Mouse (Mus musculus): ENCODE results near the gene Spn. TPM values are rescaled to one million over a fixed set of nuclear protein-coding genes. Genes with fewer than 3 reads are reported as not detected.

The Spn gene
- polyA plus RNA-seq, 1 experiment from 2014 or later = 8.2 TPM

- Histone ChIP-seq H3K36me3 (no peaks in the 10 kb centered on the region), H3K27ac (no peak overlapping the region), H3K4me1 (replicated peaks) (peaks cover 25% of the 10 kb centered on the region), H3K9ac (peak overlapping the region; percentile 11), H3K9me3 (replicated peaks) (no peaks in the 10 kb centered on the region), H3K4me3 (replicated peaks) (peak overlapping the region; percentile 25; the same call in 1 of the 2 replicates), H3K27me3 (no peaks in the 10 kb centered on the region), H3K4me2 (peak overlapping the region; percentile 55)
- peak; percentile 25; the same call in 1 of the 2 replicates for ATAC-seq (ENCODE audit: low read depth)
- WGBS (ENCODE audit: insufficient replicate concordance) = 15% methylated on average over 17 of the region's 17 CpGs
- peak; percentile 56 for DNase-seq
Observed at GRCm38 (mm10) chr7:127104560-127105332, 32.9 kb downstream of the Spn start.

- Histone ChIP-seq H3K4me2 (no peak overlapping the region), H3K9ac (no peak overlapping the region), H3K4me1 (replicated peaks) (peaks cover 24% of the 10 kb centered on the region), H3K9me3 (replicated peaks) (no peaks in the 10 kb centered on the region), H3K27me3 (no peaks in the 10 kb centered on the region), H3K27ac (no peak overlapping the region), H3K36me3 (no peaks in the 10 kb centered on the region), H3K4me3 (replicated peaks) (no peak overlapping the region)
- WGBS (ENCODE audit: insufficient replicate concordance) = 55% methylated on average over 6 of the region's 6 CpGs
- DNase-seq (no peak), ATAC-seq (ENCODE audit: low read depth) (0 out of 2 replicates have a peak, but pooled peaks have one; percentile 29)
Observed at GRCm38 (mm10) chr7:127103960-127104359, 33.7 kb downstream of the Spn start.

- DNase-seq (no peak), ATAC-seq (ENCODE audit: low read depth) (no peak)
- H3K36me3 ChIP-seq = no peaks in the 10 kb centered on the region
- no peak overlapping the region for H3K4me3 ChIP-seq (replicated peaks)
- no peak overlapping the region for H3K4me2 ChIP-seq
- H3K9me3 ChIP-seq (replicated peaks) = no peaks in the 10 kb centered on the region
- no peak overlapping the region; the same call in 1 of the 2 replicates for H3K27ac ChIP-seq
- no peak overlapping the region for H3K9ac ChIP-seq
- 66% methylated on average over 6 of the region's 6 CpGs for WGBS (ENCODE audit: insufficient replicate concordance)
- no peaks in the 10 kb centered on the region for H3K27me3 ChIP-seq
- H3K4me1 ChIP-seq (replicated peaks) = peaks cover 32% of the 10 kb centered on the region
Observed at GRCm38 (mm10) chr7:127102148-127102547, 35.5 kb downstream of the Spn start.

- Histone ChIP-seq H3K36me3 (no peaks in the 10 kb centered on the region), H3K9ac (no peak overlapping the region), H3K4me1 (replicated peaks) (peaks cover 32% of the 10 kb centered on the region), H3K4me3 (replicated peaks) (no peak overlapping the region), H3K27me3 (no peaks in the 10 kb centered on the region), H3K27ac (no peak overlapping the region), H3K9me3 (replicated peaks) (no peaks in the 10 kb centered on the region), H3K4me2 (no peak overlapping the region)
- DNase-seq (no peak), ATAC-seq (ENCODE audit: low read depth) (no peak)
- WGBS (ENCODE audit: insufficient replicate concordance) = 16% methylated on average over 2 of the region's 2 CpGs
Observed at GRCm38 (mm10) chr7:127101451-127102016, 36.1 kb downstream of the Spn start.

- Histone ChIP-seq H3K4me2 (no peak overlapping the region), H3K4me3 (replicated peaks) (no peak overlapping the region), H3K27ac (no peak overlapping the region), H3K9me3 (replicated peaks) (no peaks in the 10 kb centered on the region), H3K36me3 (no peaks in the 10 kb centered on the region), H3K4me1 (replicated peaks) (peaks cover 25% of the 10 kb centered on the region), H3K27me3 (no peaks in the 10 kb centered on the region), H3K9ac (no peak overlapping the region)
- no peak for DNase-seq
- 56% methylated on average over 4 of the region's 4 CpGs for WGBS (ENCODE audit: insufficient replicate concordance)
- ATAC-seq (ENCODE audit: low read depth) = no peak
Observed at GRCm38 (mm10) chr7:127099528-127099927, 38.1 kb downstream of the Spn start.

- ATAC-seq (ENCODE audit: low read depth) (no peak), DNase-seq (no peak)
- Histone ChIP-seq H3K9me3 (replicated peaks) (no peaks in the 10 kb centered on the region), H3K27ac (no peak overlapping the region), H3K36me3 (no peaks in the 10 kb centered on the region), H3K4me3 (replicated peaks) (no peak overlapping the region), H3K9ac (no peak overlapping the region), H3K4me1 (replicated peaks) (peaks cover 22% of the 10 kb centered on the region), H3K4me2 (no peak overlapping the region), H3K27me3 (no peaks in the 10 kb centered on the region)
- WGBS (ENCODE audit: insufficient replicate concordance) = 86% methylated on average over 4 of the region's 4 CpGs
Observed at GRCm38 (mm10) chr7:127098950-127099349, 38.7 kb downstream of the Spn start.

- DNase-seq (no peak), ATAC-seq (ENCODE audit: low read depth) (peak; percentile 51; the same call in 1 of the 2 replicates)
- no peaks in the 10 kb centered on the region for H3K9me3 ChIP-seq (replicated peaks)
- WGBS (ENCODE audit: insufficient replicate concordance) = 61% methylated on average over 5 of the region's 5 CpGs
- 0 out of 2 replicates have a peak overlapping the region, but pooled peaks have one; percentile 1 for H3K4me2 ChIP-seq
- no peaks in the 10 kb centered on the region; the same call in 1 of the 2 replicates for H3K36me3 ChIP-seq
- H3K4me3 ChIP-seq (replicated peaks) = no peak overlapping the region
- H3K9ac ChIP-seq = no peak overlapping the region
- peaks cover 24% of the 10 kb centered on the region for H3K4me1 ChIP-seq (replicated peaks)
- no peaks in the 10 kb centered on the region for H3K27me3 ChIP-seq
- H3K27ac ChIP-seq = no peak overlapping the region
Observed at GRCm38 (mm10) chr7:127098521-127098920, 39.1 kb downstream of the Spn start.

GRCm38 (mm10) chr7:127096456-127096855 is 41.2 kb downstream of the Spn start:
- H3K4me1 ChIP-seq (replicated peaks) = peaks cover 38% of the 10 kb centered on the region
- H3K27me3 ChIP-seq = no peaks in the 10 kb centered on the region
- H3K27ac ChIP-seq = no peak overlapping the region
- no peaks in the 10 kb centered on the region for H3K9me3 ChIP-seq (replicated peaks)
- no peak overlapping the region for H3K4me3 ChIP-seq (replicated peaks)
- no peak overlapping the region for H3K9ac ChIP-seq
- ATAC-seq (ENCODE audit: low read depth) (no peak), DNase-seq (no peak)
- H3K4me2 ChIP-seq = no peak overlapping the region
- H3K36me3 ChIP-seq = peaks cover 14% of the 10 kb centered on the region
- WGBS (ENCODE audit: insufficient replicate concordance) = 71% methylated on average over 7 of the region's 7 CpGs

GRCm38 (mm10) chr7:127093914-127094313 is 43.7 kb downstream of the Spn start:
- H3K9ac ChIP-seq = no peak overlapping the region
- peaks cover 14% of the 10 kb centered on the region for H3K36me3 ChIP-seq
- H3K4me2 ChIP-seq = no peak overlapping the region
- WGBS (ENCODE audit: insufficient replicate concordance) = 72% methylated on average over 3 of the region's 3 CpGs
- H3K4me3 ChIP-seq (replicated peaks) = no peak overlapping the region
- no peaks in the 10 kb centered on the region for H3K27me3 ChIP-seq
- DNase-seq (no peak), ATAC-seq (ENCODE audit: low read depth) (no peak)
- no peak overlapping the region for H3K27ac ChIP-seq
- H3K4me1 ChIP-seq (replicated peaks) = peaks cover 61% of the 10 kb centered on the region
- no peaks in the 10 kb centered on the region for H3K9me3 ChIP-seq (replicated peaks)

- Histone ChIP-seq H3K27me3 (no peaks in the 10 kb centered on the region), H3K4me2 (peak within 1 kb of the TSS; percentile 75), H3K4me3 (replicated peaks) (peak within 1 kb of the TSS; percentile 64), H3K27ac (peak within 1 kb of the TSS; percentile 93), H3K36me3 (peaks cover 14% of the 10 kb centered on the region), H3K9ac (peak within 1 kb of the TSS; percentile 74), H3K9me3 (replicated peaks) (no peaks in the 10 kb centered on the region), H3K4me1 (replicated peaks) (peaks cover 73% of the 10 kb centered on the region)
- ATAC-seq (ENCODE audit: low read depth) (peak; percentile 87), DNase-seq (peak; percentile 79)
- 10% methylated on average over 16 of the region's 16 CpGs for WGBS (ENCODE audit: insufficient replicate concordance)
Observed at GRCm38 (mm10) chr7:127091114-127091896, 46.3 kb downstream of the Spn start, which contains the start of gene AI467606. AI467606 (plus strand) TSS chr7:127091359.

Data from liver, embryonic 13.5 days (tissue).